Mouse (Mus musculus): ENCODE measurements around the gene Col6a1. TPM values are rescaled to one million over a fixed set of nuclear protein-coding genes. Genes with fewer than 3 reads are reported as not detected.

Col6a1 gene
- total RNA-seq, 2 experiments from 2014 or later = 0.09 to 0.40 TPM

DNA sequence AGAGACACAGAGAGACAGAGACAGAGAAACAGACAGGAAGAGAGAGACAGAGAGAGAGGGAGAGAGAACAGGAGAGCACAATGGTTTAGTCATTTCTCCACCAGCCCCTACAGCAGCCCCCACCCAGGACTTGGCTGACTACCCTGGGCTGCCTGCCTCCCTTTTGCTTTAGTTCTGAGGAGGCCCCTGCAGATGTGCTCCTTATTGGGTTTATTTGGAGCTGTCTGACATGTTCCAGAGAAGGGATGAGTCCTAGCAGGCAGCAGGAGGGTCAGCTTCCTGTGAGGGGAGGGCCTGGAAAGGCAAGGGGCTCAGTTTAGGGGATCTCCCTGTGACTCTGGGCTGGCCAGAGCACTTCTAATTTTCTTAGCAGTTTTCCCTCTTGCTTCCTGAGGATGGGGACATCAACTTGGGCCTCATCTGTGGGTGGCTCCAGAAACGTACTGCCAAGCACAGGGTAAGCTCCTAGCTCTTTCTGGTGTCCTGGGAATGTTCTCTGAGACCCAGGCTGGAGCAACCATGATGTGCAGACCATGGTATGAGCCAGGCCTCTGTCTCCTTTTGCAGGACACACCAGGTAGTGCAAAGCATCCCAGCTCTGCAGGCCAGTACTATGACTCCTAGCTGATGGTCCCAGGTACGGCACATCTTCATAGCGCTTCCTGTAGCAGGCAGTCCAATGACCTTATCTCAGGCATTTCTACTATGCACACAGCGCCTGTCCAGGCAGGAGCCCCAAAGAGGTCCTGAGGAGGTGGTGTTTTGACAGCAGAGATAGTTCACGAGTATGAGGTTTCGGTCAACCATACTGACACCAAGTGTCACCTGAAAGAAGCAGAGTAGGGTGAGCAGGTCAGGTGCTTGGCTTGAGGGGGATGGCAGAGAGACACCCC lies 45.0 kb downstream of the Col6a1 start:
- no peak for ATAC-seq (ENCODE audit: poor library complexity, severe bottlenecking)

DNA sequence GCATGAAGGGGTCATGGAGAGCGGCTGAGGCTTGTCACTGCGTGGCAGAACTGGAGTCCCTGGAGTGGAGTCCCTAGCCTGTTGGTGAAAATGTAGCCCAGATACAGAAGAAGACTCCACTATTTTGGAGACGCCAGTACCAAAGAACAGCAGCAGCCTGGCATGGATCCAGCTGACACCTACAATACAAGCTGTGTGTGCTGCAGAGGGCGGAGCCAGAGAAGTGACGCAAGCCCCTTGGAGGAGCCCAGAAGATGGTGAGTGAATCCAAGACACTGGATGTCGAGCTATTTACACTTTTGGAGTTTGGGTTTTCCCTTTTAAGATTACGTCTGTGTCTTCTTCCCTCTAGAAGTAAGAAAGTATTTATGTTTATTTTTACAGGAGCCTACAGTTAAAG lies 47.8 kb downstream of the Col6a1 start:
- ATAC-seq (ENCODE audit: poor library complexity, severe bottlenecking) = no peak

DNA sequence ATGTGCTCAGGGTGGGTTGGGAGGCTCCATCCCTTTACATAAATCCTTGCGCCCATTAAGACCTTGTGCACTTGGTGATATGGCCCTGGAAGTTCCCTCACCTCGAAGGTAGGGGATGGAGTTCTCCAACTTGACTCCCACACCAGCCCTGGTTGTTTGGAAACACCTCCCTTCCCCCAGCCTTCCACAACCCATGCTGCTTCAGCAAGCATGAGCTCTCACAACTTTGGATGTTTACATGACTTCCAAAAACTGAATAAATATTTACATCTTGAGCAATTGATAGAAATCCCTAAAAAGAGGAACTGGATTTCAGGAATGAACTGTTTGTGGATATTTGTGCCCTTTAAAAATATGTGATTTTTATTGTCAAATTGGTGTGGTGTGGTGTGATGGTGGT lies 50.7 kb downstream of the Col6a1 start:
- ATAC-seq (ENCODE audit: poor library complexity, severe bottlenecking) = no peak

DNA sequence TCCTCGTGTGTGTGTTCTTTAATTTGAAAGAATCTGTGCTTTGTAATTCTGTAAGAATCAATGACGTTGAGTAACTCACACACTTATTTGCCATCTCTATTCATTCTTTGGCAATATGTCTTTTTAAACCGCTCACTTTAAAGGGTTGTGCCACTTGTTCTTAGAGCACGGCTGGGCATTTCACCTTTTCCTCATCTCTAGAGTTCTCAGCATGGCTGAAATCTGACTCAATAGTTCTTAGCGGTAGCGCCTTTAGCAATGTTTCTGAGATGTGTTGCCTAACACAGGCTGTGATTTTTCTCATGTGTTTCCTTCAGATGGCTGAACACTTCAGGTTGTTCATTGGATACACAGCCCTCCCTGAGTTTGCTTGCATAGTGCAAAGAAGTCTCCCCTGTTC lies 51.4 kb downstream of the Col6a1 start:
- no peak for ATAC-seq (ENCODE audit: poor library complexity, severe bottlenecking)

DNA sequence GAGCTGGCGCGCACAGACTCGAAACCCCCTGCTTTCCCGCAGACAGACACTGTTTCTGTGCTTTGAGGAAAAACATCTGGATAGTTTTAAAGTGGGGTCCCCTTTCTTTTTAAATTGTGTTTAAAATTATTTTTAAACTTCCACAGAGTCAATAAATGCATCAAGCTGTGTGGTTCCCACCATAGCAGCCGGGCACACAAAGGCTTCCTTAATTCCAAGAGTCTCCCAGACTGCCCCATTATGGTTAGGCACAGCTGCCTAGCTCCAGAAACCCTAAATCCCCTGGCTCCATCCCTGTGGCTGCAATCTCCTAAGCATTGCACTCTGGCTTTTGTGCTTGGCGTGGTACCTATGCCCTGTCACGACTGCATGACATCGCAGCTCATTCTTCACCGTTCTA lies 54.0 kb downstream of the Col6a1 start:
- ATAC-seq (ENCODE audit: poor library complexity, severe bottlenecking) = no peak

DNA sequence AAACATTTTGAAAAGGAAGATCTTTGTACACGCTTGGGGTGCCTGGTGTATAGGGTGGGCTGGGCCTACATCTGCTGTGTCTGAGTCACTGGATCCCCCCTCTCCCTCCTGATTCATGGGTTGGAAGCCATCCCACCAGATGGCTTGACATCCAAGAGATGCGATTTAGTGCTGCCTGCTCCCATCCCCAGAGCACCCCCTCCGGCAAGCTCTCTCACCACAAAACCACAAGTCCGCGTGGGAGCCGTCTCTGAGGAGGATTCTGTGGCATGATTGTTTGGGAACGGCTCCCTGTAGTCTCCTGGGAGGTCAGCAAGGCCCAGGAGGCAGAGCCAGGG lies 57.1 kb downstream of the Col6a1 start:
- ATAC-seq (ENCODE audit: poor library complexity, severe bottlenecking) = no peak

DNA sequence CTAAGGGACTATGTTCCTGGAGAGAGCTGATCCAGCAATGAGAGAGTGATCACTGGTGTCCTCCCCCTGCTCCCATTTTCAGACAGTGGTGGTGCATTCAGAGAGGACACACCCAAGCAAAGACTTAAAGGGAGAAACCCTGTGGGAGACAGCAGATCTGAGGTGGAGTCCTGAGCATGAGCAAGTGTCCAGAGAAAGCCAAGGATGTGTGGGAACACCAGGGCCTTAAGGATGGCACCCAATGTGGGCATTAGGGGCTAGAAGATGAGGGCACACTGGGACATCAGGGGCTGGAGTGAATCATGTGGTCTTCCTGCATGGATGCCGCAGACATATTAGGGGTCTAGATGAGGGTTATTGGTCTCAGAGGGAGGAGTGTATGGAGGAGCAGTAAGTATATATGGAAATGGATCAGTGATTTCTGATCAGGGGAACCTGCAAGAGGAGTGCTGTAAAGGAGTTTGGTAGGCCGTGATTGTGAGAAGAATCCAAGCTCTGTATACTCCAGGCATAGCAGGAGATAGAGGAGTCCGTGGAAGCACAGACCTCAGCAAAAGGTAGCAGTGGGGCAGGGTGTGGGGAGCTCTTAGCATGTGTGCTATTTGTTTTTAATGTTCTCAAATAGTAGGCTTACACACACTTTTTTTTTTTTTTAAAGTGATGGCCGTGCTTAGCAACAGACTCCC lies 57.6 kb downstream of the Col6a1 start:
- no peak for ATAC-seq (ENCODE audit: poor library complexity, severe bottlenecking)

DNA sequence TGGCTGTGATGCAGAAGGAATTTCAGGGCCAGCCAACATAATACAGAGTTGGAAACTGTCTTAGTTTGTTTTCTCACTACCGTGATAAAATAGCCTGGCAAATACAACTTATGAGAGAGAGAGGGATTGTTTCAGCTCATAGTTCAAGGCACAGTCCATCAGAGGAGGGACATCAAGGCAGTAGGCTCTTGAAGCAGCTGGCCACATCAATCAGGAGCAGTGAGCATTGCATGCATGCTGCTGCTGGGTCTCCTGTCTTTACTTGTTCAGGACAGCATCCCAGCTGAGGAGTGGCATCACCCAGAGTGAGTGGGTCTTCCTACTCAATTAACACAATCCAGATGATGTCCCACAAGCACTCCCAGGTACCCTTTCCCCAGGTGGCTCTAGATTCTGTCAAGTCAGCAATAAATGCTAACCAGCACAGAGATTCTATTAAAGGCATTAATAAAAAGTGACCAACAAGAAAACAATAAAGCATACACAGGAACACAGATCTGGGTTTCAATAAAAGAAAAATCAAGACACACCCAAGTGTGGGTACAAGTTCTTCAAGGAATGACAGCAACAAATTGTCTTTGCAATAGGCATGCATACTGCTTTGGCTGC lies 58.7 kb downstream of the Col6a1 start:
- no peak for ATAC-seq (ENCODE audit: poor library complexity, severe bottlenecking)

DNA sequence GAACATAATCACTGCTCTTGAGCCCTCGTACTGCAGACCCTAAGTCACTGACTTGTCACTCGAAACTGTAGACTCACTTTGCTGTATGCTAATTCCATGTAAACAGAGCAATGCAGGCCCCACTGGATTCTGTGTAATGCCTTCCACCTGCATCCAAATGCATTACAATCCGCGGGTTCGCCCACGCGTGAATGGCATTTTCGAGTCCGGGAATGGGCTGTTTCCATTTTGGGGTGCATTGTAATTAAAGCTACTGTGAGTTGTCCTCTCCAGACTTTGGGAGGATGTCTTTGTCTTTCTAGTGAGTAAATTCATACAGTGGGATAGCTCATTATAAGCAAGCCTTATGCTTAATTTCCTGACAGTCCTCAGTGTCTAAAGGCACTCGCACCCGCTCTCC lies 60.4 kb downstream of the Col6a1 start:
- ATAC-seq (ENCODE audit: poor library complexity, severe bottlenecking) = no peak

DNA sequence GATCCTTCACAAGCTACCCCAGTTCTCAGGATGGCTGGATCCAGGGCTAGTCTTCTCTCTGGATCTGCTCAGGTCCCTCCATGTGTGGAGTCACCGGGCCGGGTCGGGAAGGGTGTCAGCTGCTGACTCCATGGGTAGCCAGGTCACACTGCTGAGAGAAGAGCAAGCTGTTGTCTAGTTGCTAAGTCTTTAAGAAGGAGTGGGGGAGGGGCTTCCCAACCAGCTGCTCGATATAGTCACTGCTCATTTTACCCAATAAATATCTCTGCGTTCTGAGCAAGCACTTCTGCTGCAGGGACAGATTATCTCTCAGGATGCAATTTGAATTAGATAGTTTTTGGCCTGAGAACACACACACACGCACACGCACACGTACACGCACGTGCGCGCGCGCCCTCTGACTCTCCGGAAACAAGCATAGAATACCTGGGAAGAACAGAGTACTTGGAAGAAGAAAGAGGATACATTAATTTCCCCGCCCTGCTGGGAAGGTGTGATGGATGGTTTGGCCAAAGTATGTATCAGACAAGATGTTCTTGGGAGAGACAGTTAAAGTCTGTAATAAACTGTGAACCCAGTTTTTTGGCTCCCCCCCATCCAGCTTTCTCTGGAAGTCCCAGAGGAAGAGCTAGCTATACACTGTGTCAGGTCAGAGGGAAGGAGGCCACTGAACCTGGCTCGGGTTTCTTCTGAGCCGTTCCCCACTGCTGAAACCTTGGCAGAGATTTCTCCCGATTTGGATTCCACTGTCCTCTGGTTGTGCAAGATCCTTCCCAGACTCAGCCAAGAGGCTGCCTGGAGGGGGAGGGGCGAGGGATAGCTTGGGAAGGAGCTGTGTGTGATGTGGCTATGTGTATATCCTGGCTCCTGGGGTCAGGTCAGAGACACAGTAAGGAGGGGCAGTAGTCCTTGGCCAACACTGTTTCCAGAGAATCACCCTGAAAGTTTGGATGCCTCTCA lies 61.5 kb downstream of the Col6a1 start:
- no peak for ATAC-seq (ENCODE audit: poor library complexity, severe bottlenecking)

Other genes starting within 250 kb of the Col6a1 start
- gene Lss, start 194.6 kb downstream of the Col6a1 start, total RNA-seq (2015) = 0.98 and 2.1 TPM in 2 replicates
- 1.7 and 2.5 TPM in 2 replicates for gene Lss, start 194.6 kb downstream of the Col6a1 start, total RNA-seq (2017)
- gene Spatc1l, start 163.9 kb downstream of the Col6a1 start, total RNA-seq (2015) = not detected in 2 replicates
- gene Spatc1l, start 163.9 kb downstream of the Col6a1 start, total RNA-seq (2017) = not detected in 2 replicates
- gene Ftcd, start 150.5 kb downstream of the Col6a1 start, total RNA-seq (2015) = not detected in 2 replicates
- gene Ftcd, start 150.5 kb downstream of the Col6a1 start, total RNA-seq (2017) = not detected in 2 replicates
- gene Col6a2, start 102.5 kb downstream of the Col6a1 start, total RNA-seq (2015) = 0.13 TPM in 1 of 2 replicates, not detected in the other
- gene Col6a2, start 102.5 kb downstream of the Col6a1 start, total RNA-seq (2017) = not detected in 2 replicates
- gene Pcbp3, start 235.7 kb upstream of the Col6a1 start, total RNA-seq (2015) = 4.4 and 5.7 TPM in 2 replicates
- gene Pcbp3, start 235.7 kb upstream of the Col6a1 start, total RNA-seq (2017) = 4.7 and 6.2 TPM in 2 replicates